Mouse (Mus musculus) kidney, postnatal 0 days (tissue): ENCODE data around the gene Hunk. TPM values are rescaled to one million over a fixed set of nuclear protein-coding genes. Genes with fewer than 3 reads are reported as not detected.

Experiments used
- ATAC-seq: fragments of 200-750 bp; cut with Nextera tagmentation; replicated peaks from 2 replicates; pipeline ENCODE4 v1.8.0; 2017; ENCODE audit warnings: low read depth, moderate number of reproducible peaks, moderate TSS enrichment, moderate library complexity; ENCODE audit not compliant: low FRiP score
- DNase-seq: peaks from one replicate; pipeline ENCODE4 v3.0.0-alpha.2; 2016; ENCODE audit warnings: low spot score
- H3K27ac ChIP-seq: fragments of 300-500 bp; sonication (generic); 2 replicates; pipeline ENCODE4 v1.5.1; 2014; ENCODE audit warnings: mild to moderate bottlenecking
- H3K27me3 ChIP-seq: fragments of 300-500 bp; sonication (generic); 2 replicates; pipeline ENCODE4 v1.6.1; 2014; ENCODE audit warnings: low read length, mixed read lengths; ENCODE audit not compliant: insufficient read depth
- H3K36me3 ChIP-seq: fragments of 300-500 bp; sonication (generic); 2 replicates; pipeline ENCODE4 v1.6.1; 2014; ENCODE audit warnings: low read length, mixed read lengths; ENCODE audit not compliant: insufficient read depth
- H3K4me1 ChIP-seq: fragments of 300-500 bp; sonication (generic); replicated peaks from 2 replicates; pipeline ENCODE4 v1.6.1; 2014; ENCODE audit warnings: antibody characterized with exemption, low read length, mixed read lengths; ENCODE audit not compliant: insufficient read depth
- H3K4me2 ChIP-seq: fragments of 300-500 bp; sonication (generic); 2 replicates; pipeline ENCODE4 v1.6.1; 2014; ENCODE audit warnings: mild to moderate bottlenecking, low read length, moderate library complexity, mixed read lengths
- H3K4me3 ChIP-seq: fragments of 300-500 bp; sonication (generic); replicated peaks from 2 replicates; pipeline ENCODE4 v1.5.1; 2014; ENCODE audit warnings: low read depth, low read length
- H3K9ac ChIP-seq: fragments of 300-500 bp; sonication (generic); 2 replicates; pipeline ENCODE4 v1.6.1; 2014; ENCODE audit warnings: low read depth, low read length
- H3K9me3 ChIP-seq: fragments of 300-500 bp; sonication (generic); replicated peaks from 2 replicates; pipeline ENCODE4 v1.6.1; 2016; ENCODE audit warnings: low read length, inconsistent platforms, mixed read lengths
- CTCF ChIP-seq: IDR thresholded peaks from 2 replicates; pipeline ENCODE4 v1.5.1; 2016; ENCODE audit warnings: antibody characterized with exemption, low read depth, mild to moderate bottlenecking, moderate library complexity
- WGBS: fragments of 180-500 bp; shearing (Covaris S2); extraction: QIAGEN DNeasy Blood & Tissue Kit; methylation state at CpG from one replicate; pipeline ENCODE4 v1.1.7; 2014; 5-methylcytosine and 5-hydroxymethylcytosine counted together
- polyA plus RNA-seq: library from polyadenylated mRNA; unstranded; fragments of >200 nt; fragmentation: Nextera tagmentation; extraction: Ambion mirVana; gene quantifications from 2 replicates; pipeline ENCODE4 v1.2.1, GENCODE M21; 2015

The Hunk gene
- polyA plus RNA-seq, 1 experiment from 2014 or later, result 6.9 TPM

GRCm38 (mm10) chr16:90382701-90383280, 3.0 kb upstream of the Hunk start:
- Histone ChIP-seq H3K36me3 (no peaks in the 10 kb centered on the region), H3K9me3 (no peaks in the 10 kb centered on the region; the same call in 1 of the 2 replicates), H3K9ac (no peak overlapping the region), H3K4me3 (no peak overlapping the region), H3K4me2 (no peak overlapping the region), H3K27ac (no peak overlapping the region), H3K4me1 (peaks cover 9% of the 10 kb centered on the region; the same call in 1 of the 2 replicates), H3K27me3 (no peaks in the 10 kb centered on the region)
- ATAC-seq (no peak), DNase-seq (no peak)
- no peak for TF ChIP-seq CTCF
- WGBS, result 57% methylated on average over 10 of the region's 10 CpGs

- ATAC-seq, result no peak
- no peak overlapping the region for H3K4me3 ChIP-seq
- peaks cover 16% of the 10 kb centered on the region; the same call in 1 of the 2 replicates for H3K4me1 ChIP-seq
- no peaks in the 10 kb centered on the region; the same call in 1 of the 2 replicates for H3K9me3 ChIP-seq
- H3K4me2 ChIP-seq, result no peak overlapping the region
- no peaks in the 10 kb centered on the region for H3K36me3 ChIP-seq
- DNase-seq, result no peak
- no peak overlapping the region for H3K9ac ChIP-seq
- TF ChIP-seq CTCF, result no peak
- WGBS, result 30% methylated on average over 3 of the region's 3 CpGs
- no peak overlapping the region for H3K27ac ChIP-seq
- no peaks in the 10 kb centered on the region for H3K27me3 ChIP-seq
These were observed 1.8 kb upstream of the Hunk start for GRCm38 (mm10) chr16:90384058-90384457.

- WGBS, result 8% methylated on average over 12 of the region's 12 CpGs
- no peak for TF ChIP-seq CTCF
- Histone ChIP-seq H3K27ac (no peak overlapping the region), H3K4me1 (peaks cover 22% of the 10 kb centered on the region; the same call in 1 of the 2 replicates), H3K4me3 (peak overlapping the region; percentile 84), H3K36me3 (no peaks in the 10 kb centered on the region), H3K9me3 (no peaks in the 10 kb centered on the region; the same call in 1 of the 2 replicates), H3K9ac (peak overlapping the region; percentile 86; the same call in 1 of the 2 replicates), H3K27me3 (no peaks in the 10 kb centered on the region), H3K4me2 (peak overlapping the region; percentile 85)
- ATAC-seq (no peak), DNase-seq (no peak)
These were observed 967 bp upstream of the Hunk start for GRCm38 (mm10) chr16:90384846-90385245.

GRCm38 (mm10) chr16:90385326-90385687, 506 bp upstream of the Hunk start:
- Histone ChIP-seq H3K4me2 (peak overlapping the region; percentile 85), H3K27me3 (no peaks in the 10 kb centered on the region), H3K9ac (peak overlapping the region; percentile 86), H3K9me3 (no peaks in the 10 kb centered on the region; the same call in 1 of the 2 replicates), H3K4me3 (peak overlapping the region; percentile 84), H3K27ac (peak overlapping the region; percentile 92), H3K4me1 (peaks cover 18% of the 10 kb centered on the region; the same call in 1 of the 2 replicates), H3K36me3 (no peaks in the 10 kb centered on the region)
- under 1% methylated on average over 16 of the region's 16 CpGs for WGBS
- DNase-seq, result no peak
- peak; percentile 2; the same call in 1 of the 2 replicates for ATAC-seq
- no peak for TF ChIP-seq CTCF

GRCm38 (mm10) chr16:90386514-90387160, 824 bp downstream of the Hunk start:
- H3K9ac ChIP-seq, result peak overlapping the region; percentile 86
- H3K4me3 ChIP-seq, result peak overlapping the region; percentile 84
- no peaks in the 10 kb centered on the region for H3K27me3 ChIP-seq
- peak overlapping the region; percentile 92 for H3K27ac ChIP-seq
- peak; percentile 65 for TF ChIP-seq CTCF
- peaks cover 18% of the 10 kb centered on the region; the same call in 1 of the 2 replicates for H3K4me1 ChIP-seq
- no peaks in the 10 kb centered on the region; the same call in 1 of the 2 replicates for H3K9me3 ChIP-seq
- ATAC-seq (peak; percentile 62), DNase-seq (peak; percentile 85)
- peak overlapping the region; percentile 85 for H3K4me2 ChIP-seq
- WGBS, result under 1% methylated on average over 45 of the region's 49 CpGs
- H3K36me3 ChIP-seq, result 0 out of 2 replicates have a peak, but pooled peaks cover 4% of the 10 kb centered on the region

GRCm38 (mm10) chr16:90387161-90387671, 1.4 kb downstream of the Hunk start:
- Histone ChIP-seq H3K4me3 (peak overlapping the region; percentile 84), H3K9ac (peak overlapping the region; percentile 86), H3K27me3 (no peaks in the 10 kb centered on the region), H3K4me1 (peaks cover 18% of the 10 kb centered on the region; the same call in 1 of the 2 replicates), H3K9me3 (no peaks in the 10 kb centered on the region), H3K36me3 (0 out of 2 replicates have a peak, but pooled peaks cover 6% of the 10 kb centered on the region), H3K4me2 (peak overlapping the region; percentile 85), H3K27ac (peak overlapping the region; percentile 92; the same call in 1 of the 2 replicates)
- TF ChIP-seq CTCF, result no peak
- 6% methylated on average over 12 of the region's 12 CpGs for WGBS
- peak; percentile 12; the same call in 1 of the 2 replicates for ATAC-seq
- no peak for DNase-seq
